Mouse (Mus musculus) kidney, adult 11 months (tissue): ENCODE results near the gene Ppp1r1b.

ENCODE experiments used
- DNase-seq: peaks from one replicate; pipeline ENCODE4 v3.0.0; 2022

Ppp1r1b gene

GRCm38 (mm10) chr11:98406621-98407020, 58.4 kb downstream of the Ppp1r1b start:
- DNase-seq = no peak
